10 mouse cellular contexts compared by ENCODE assay signal in genomic region chr5:108427186-108427585, GRCm38 (mm10). TPM values are rescaled to one million over a fixed set of nuclear protein-coding genes. Genes with fewer than 3 reads are reported as not detected.
DNase-seq lines count a peak whose midpoint lies in the region; ATAC-seq lines count a peak whose summit lies in the region.
"Had no signal": no experiment of that assay in that cellular context is flagged by ENCODE, and none has a peak within 500 bp of the region (broad histone marks: within the 10 kb centered on the region; RNA-seq: fewer than 3 reads in every experiment).

No protein-coding gene starts in this region.

- H3K9me3 ChIP-seq in midbrain, embryonic 10.5 days (replicated peaks): no peaks in the 10 kb centered on the region
- H3K9me3 ChIP-seq in midbrain, embryonic 15.5 days: no peaks in the 10 kb centered on the region
- H3K9me3 ChIP-seq in hindbrain, embryonic 14.5 days (ENCODE audit: control insufficient read depth, low read length): no peaks in the 10 kb centered on the region

- H3K4me2 ChIP-seq in midbrain, embryonic 15.5 days: no peak overlapping the region
- H3K4me2 ChIP-seq in hindbrain, embryonic 14.5 days (replicated peaks): no peak overlapping the region

- no peak overlapping the region for H3K4me3 ChIP-seq in midbrain, embryonic 10.5 days
- H3K4me3 ChIP-seq in midbrain, embryonic 15.5 days: no peak overlapping the region
- H3K4me3 ChIP-seq in hindbrain, embryonic 14.5 days (replicated peaks; ENCODE audit: low read length): no peak overlapping the region
- H3K4me3 ChIP-seq: erythroblast, embryonic 14.5 days; myocyte had no signal

- H3K27me3 ChIP-seq in midbrain, embryonic 10.5 days (ENCODE audit: low read depth, poor library complexity, severe bottlenecking): no peaks in the 10 kb centered on the region
- no peaks in the 10 kb centered on the region for H3K27me3 ChIP-seq in midbrain, embryonic 15.5 days (replicated peaks)
- H3K27me3 ChIP-seq in hindbrain, embryonic 14.5 days (ENCODE audit: control insufficient read depth, insufficient read depth, low read length): no peaks in the 10 kb centered on the region

- 68% methylated on average over 1 of the region's 1 CpGs for WGBS in midbrain, embryonic 10.5 days
- 56% methylated on average over 1 of the region's 1 CpGs for WGBS in midbrain, embryonic 15.5 days
- WGBS in hindbrain, embryonic 14.5 days: 65% methylated on average over 1 of the region's 1 CpGs

- no peak overlapping the region for H3K27ac ChIP-seq in midbrain, embryonic 10.5 days (replicated peaks)
- no peak overlapping the region for H3K27ac ChIP-seq in midbrain, embryonic 15.5 days
- no peak overlapping the region for H3K27ac ChIP-seq in hindbrain, embryonic 14.5 days

- DNase-seq in midbrain, embryonic 10.5 days (ENCODE audit: low spot score): peak; percentile 39
- DNase-seq in adrenal gland, postnatal 10 days: peak; percentile 69
- peak; percentile 11 for DNase-seq in embryo, embryonic 11.5 days (ENCODE audit: low read depth, low spot score)
- peak; percentile 58 for DNase-seq in hindbrain, embryonic 14.5 days (ENCODE audit: low spot score)
- DNase-seq in layer of hippocampus, postnatal 10 days (ENCODE audit: low spot score in 2 of 2): peak; percentile 51 to 64
- DNase-seq in thymus, postnatal 10 days (ENCODE audit: low spot score in 2 of 2): peak; percentile 26 to 50

- H3K4me1 ChIP-seq in midbrain, embryonic 10.5 days: no peaks in the 10 kb centered on the region
- no peaks in the 10 kb centered on the region for H3K4me1 ChIP-seq in midbrain, embryonic 15.5 days
- no peaks in the 10 kb centered on the region for H3K4me1 ChIP-seq in hindbrain, embryonic 14.5 days (replicated peaks; ENCODE audit: control insufficient read depth, insufficient read depth, low read length)

- peaks cover 27% of the 10 kb centered on the region for H3K36me3 ChIP-seq in midbrain, embryonic 10.5 days
- peaks cover 17% of the 10 kb centered on the region; the same call in 1 of the 2 replicates for H3K36me3 ChIP-seq in midbrain, embryonic 15.5 days (replicated peaks)
- peaks cover 25% of the 10 kb centered on the region for H3K36me3 ChIP-seq in hindbrain, embryonic 14.5 days (replicated peaks; ENCODE audit: control insufficient read depth, insufficient read depth)

- H3K9ac ChIP-seq in midbrain, embryonic 15.5 days: no peak overlapping the region
- no peak overlapping the region for H3K9ac ChIP-seq in hindbrain, embryonic 14.5 days

- no peak; the same call in 1 of the 2 replicates for ATAC-seq in midbrain, embryonic 15.5 days (replicated peaks)
- ATAC-seq in hindbrain, embryonic 14.5 days (ENCODE audit: low FRiP score): no peak
- peak; percentile 87 for ATAC-seq in megakaryocyte-erythroid progenitor cell, adult 5-6 weeks (replicated peaks; ENCODE audit: low FRiP score, low TSS enrichment, poor library complexity, severe bottlenecking)

RNA-seq across cellular contexts. Expression of gene Atp5k, which starts 7.1 kb away (rescaled TPM):
- 361 and 381 TPM in 2 replicates for polyA plus RNA-seq in midbrain, embryonic 10.5 days (2016; fragmentation: Nextera tagmentation; extraction: Ambion mirVana)
- polyA plus RNA-seq in midbrain, embryonic 15.5 days (2015; fragmentation: Nextera tagmentation; extraction: Ambion mirVana): 358 and 373 TPM in 2 replicates
- total RNA-seq in adrenal gland, postnatal 10 days (2021): 100 to 1,000 TPM; 786 to 795 TPM
- 425 and 497 TPM in 2 replicates for polyA plus RNA-seq in hindbrain, embryonic 14.5 days (2014; fragmentation: Nextera tagmentation; extraction: Ambion mirVana)
- total RNA-seq in layer of hippocampus, postnatal 10 days (2021): 100 to 1,000 TPM; 414 to 429 TPM
- total RNA-seq in megakaryocyte-erythroid progenitor cell, adult 5-6 weeks (2014; fragmentation: Nextera tagmentation): 469 and 530 TPM in 2 replicates
- 315 and 364 TPM in 2 replicates for total RNA-seq in megakaryocyte-erythroid progenitor cell, adult 5-6 weeks (2017)

RNA-seq across cellular contexts. Expression of gene Mfsd7a, which starts 21.5 kb away (rescaled TPM):
- polyA plus RNA-seq in midbrain, embryonic 10.5 days (2016; fragmentation: Nextera tagmentation; extraction: Ambion mirVana): 0.11 and 0.16 TPM in 2 replicates
- 0.06 and 0.10 TPM in 2 replicates for polyA plus RNA-seq in midbrain, embryonic 15.5 days (2015; fragmentation: Nextera tagmentation; extraction: Ambion mirVana)
- 1 to 10 TPM; 1.1 to 1.9 TPM for total RNA-seq in adrenal gland, postnatal 10 days (2021)
- 0.08 TPM in 1 of 2 replicates, not detected in the other for polyA plus RNA-seq in hindbrain, embryonic 14.5 days (2014; fragmentation: Nextera tagmentation; extraction: Ambion mirVana)
- under 1 TPM; 0.41 to 0.80 TPM for total RNA-seq in layer of hippocampus, postnatal 10 days (2021)
- total RNA-seq in megakaryocyte-erythroid progenitor cell, adult 5-6 weeks (2014; fragmentation: Nextera tagmentation): 0.22 TPM in 1 of 2 replicates, not detected in the other
- 0.23 TPM in 1 of 2 replicates, not detected in the other for total RNA-seq in megakaryocyte-erythroid progenitor cell, adult 5-6 weeks (2017)
- polyA plus RNA-seq: erythroblast, embryonic 14.5 days had no signal

RNA-seq across cellular contexts. Expression of gene Pcgf3, which starts 33.8 kb away (rescaled TPM):
- polyA plus RNA-seq in midbrain, embryonic 10.5 days (2016; fragmentation: Nextera tagmentation; extraction: Ambion mirVana): 21.2 and 27.8 TPM in 2 replicates
- polyA plus RNA-seq in midbrain, embryonic 15.5 days (2015; fragmentation: Nextera tagmentation; extraction: Ambion mirVana): 24.6 and 32.2 TPM in 2 replicates
- total RNA-seq in adrenal gland, postnatal 10 days (2021): 10 to 100 TPM; 42.6 to 49.1 TPM
- 31.2 and 33.4 TPM in 2 replicates for polyA plus RNA-seq in hindbrain, embryonic 14.5 days (2014; fragmentation: Nextera tagmentation; extraction: Ambion mirVana)
- 10 to 100 TPM; 69.3 to 71.4 TPM for total RNA-seq in layer of hippocampus, postnatal 10 days (2021)
- total RNA-seq in megakaryocyte-erythroid progenitor cell, adult 5-6 weeks (2014; fragmentation: Nextera tagmentation): 30.8 and 41.9 TPM in 2 replicates
- total RNA-seq in megakaryocyte-erythroid progenitor cell, adult 5-6 weeks (2017): 10.0 and 16.2 TPM in 2 replicates

RNA-seq across cellular contexts. Expression of gene Pde6b, which starts 39.0 kb away (rescaled TPM):
- 0.16 and 0.53 TPM in 2 replicates for polyA plus RNA-seq in midbrain, embryonic 10.5 days (2016; fragmentation: Nextera tagmentation; extraction: Ambion mirVana)
- 0.23 and 0.28 TPM in 2 replicates for polyA plus RNA-seq in midbrain, embryonic 15.5 days (2015; fragmentation: Nextera tagmentation; extraction: Ambion mirVana)
- total RNA-seq in adrenal gland, postnatal 10 days (2021): not detected
- 0.28 TPM in 1 of 2 replicates, not detected in the other for polyA plus RNA-seq in hindbrain, embryonic 14.5 days (2014; fragmentation: Nextera tagmentation; extraction: Ambion mirVana)
- total RNA-seq in layer of hippocampus, postnatal 10 days (2021): under 1 TPM in 1 of 2 experiments, not detected in 1; 0.25 TPM
- total RNA-seq in megakaryocyte-erythroid progenitor cell, adult 5-6 weeks (2014; fragmentation: Nextera tagmentation): not detected in 2 replicates
- not detected in 2 replicates for total RNA-seq in megakaryocyte-erythroid progenitor cell, adult 5-6 weeks (2017)
- polyA plus RNA-seq: erythroblast, embryonic 14.5 days had no signal

RNA-seq across cellular contexts. Expression of gene Gm42517, which starts 59.5 kb away (rescaled TPM):
- polyA plus RNA-seq in midbrain, embryonic 10.5 days (2016; fragmentation: Nextera tagmentation; extraction: Ambion mirVana): 0.07 TPM in 1 of 2 replicates, not detected in the other
- 2.5 and 3.2 TPM in 2 replicates for polyA plus RNA-seq in midbrain, embryonic 15.5 days (2015; fragmentation: Nextera tagmentation; extraction: Ambion mirVana)
- total RNA-seq in adrenal gland, postnatal 10 days (2021): under 1 TPM; 0.45 to 0.82 TPM
- 4.3 and 6.1 TPM in 2 replicates for polyA plus RNA-seq in hindbrain, embryonic 14.5 days (2014; fragmentation: Nextera tagmentation; extraction: Ambion mirVana)
- total RNA-seq in layer of hippocampus, postnatal 10 days (2021): 10 to 100 TPM; 61.9 to 70.5 TPM
- total RNA-seq in megakaryocyte-erythroid progenitor cell, adult 5-6 weeks (2014; fragmentation: Nextera tagmentation): not detected in 2 replicates
- not detected in 2 replicates for total RNA-seq in megakaryocyte-erythroid progenitor cell, adult 5-6 weeks (2017)

Comparison
In these comparisons a context has a peak if more than half of its experiments do, and no peak if none do; other contexts are left out.
1. DNase-seq: peak in every context shown above with its lines; median percentile 69 in adrenal gland, postnatal 10 days; 58 in hindbrain, embryonic 14.5 days; 58 in layer of hippocampus, postnatal 10 days; 39 in midbrain, embryonic 10.5 days; 38 in thymus, postnatal 10 days; 11 in embryo, embryonic 11.5 days.